Mouse (Mus musculus) midbrain, embryonic 16.5 days (tissue): ENCODE results near the gene Cyp3a13. TPM values are rescaled to one million over a fixed set of nuclear protein-coding genes. Genes with fewer than 3 reads are reported as not detected.

Source experiments
- ATAC-seq: fragments of 200-750 bp; cut with Nextera tagmentation; 2 replicates; pipeline ENCODE4 v1.8.0; 2017; ENCODE audit warnings: moderate TSS enrichment
- H3K27ac ChIP-seq: fragments of 300-500 bp; sonication (generic); 2 replicates; pipeline ENCODE4 v1.5.1; 2014; ENCODE audit warnings: mild to moderate bottlenecking, low read length, mixed read lengths
- H3K27me3 ChIP-seq: fragments of 300-500 bp; sonication (generic); 2 replicates; pipeline ENCODE4 v1.6.1; 2014; ENCODE audit warnings: low read depth, low read length, mixed read lengths; ENCODE audit not compliant: control insufficient read depth, insufficient read depth
- H3K36me3 ChIP-seq: fragments of 300-500 bp; sonication (generic); 2 replicates; pipeline ENCODE4 v1.6.1; 2014; ENCODE audit warnings: mild to moderate bottlenecking, low read length, moderate library complexity, mixed read lengths; ENCODE audit not compliant: control insufficient read depth, insufficient read depth
- H3K4me1 ChIP-seq: fragments of 300-500 bp; sonication (generic); 2 replicates; pipeline ENCODE4 v1.6.1; 2014; ENCODE audit warnings: mild to moderate bottlenecking, low read length, mixed read lengths; ENCODE audit not compliant: control insufficient read depth, insufficient read depth
- H3K4me2 ChIP-seq: fragments of 300-500 bp; sonication (generic); 2 replicates; pipeline ENCODE4 v1.6.1; 2014; ENCODE audit warnings: mild to moderate bottlenecking, low read length, mixed read lengths
- H3K4me3 ChIP-seq: fragments of 300-500 bp; sonication (generic); 2 replicates; pipeline ENCODE4 v1.5.1; 2014; ENCODE audit warnings: low read depth, mild to moderate bottlenecking, low read length, moderate library complexity, mixed read lengths
- H3K9ac ChIP-seq: fragments of 300-500 bp; sonication (generic); 2 replicates; pipeline ENCODE4 v1.6.1; 2014; ENCODE audit warnings: low read depth, low read length, mixed read lengths
- H3K9me3 ChIP-seq: fragments of 300-500 bp; sonication (generic); replicated peaks from 2 replicates; pipeline ENCODE4 v1.6.1; 2014; ENCODE audit warnings: mild to moderate bottlenecking, low read length, mixed read lengths; ENCODE audit not compliant: control insufficient read depth, poor library complexity, severe bottlenecking
- WGBS: fragments of 180-500 bp; shearing (Covaris S2); extraction: QIAGEN DNeasy Blood & Tissue Kit; methylation state at CpG from one replicate; pipeline ENCODE4 v1.1.7; 2014; 5-methylcytosine and 5-hydroxymethylcytosine counted together
- polyA plus RNA-seq: library from polyadenylated mRNA; unstranded; fragments of >200 nt; fragmentation: Nextera tagmentation; extraction: Ambion mirVana; gene quantifications from 2 replicates; pipeline ENCODE4 v1.2.1, GENCODE M21; 2015

Cyp3a13 gene
- polyA plus RNA-seq = not detected in 2 replicates

DNA sequence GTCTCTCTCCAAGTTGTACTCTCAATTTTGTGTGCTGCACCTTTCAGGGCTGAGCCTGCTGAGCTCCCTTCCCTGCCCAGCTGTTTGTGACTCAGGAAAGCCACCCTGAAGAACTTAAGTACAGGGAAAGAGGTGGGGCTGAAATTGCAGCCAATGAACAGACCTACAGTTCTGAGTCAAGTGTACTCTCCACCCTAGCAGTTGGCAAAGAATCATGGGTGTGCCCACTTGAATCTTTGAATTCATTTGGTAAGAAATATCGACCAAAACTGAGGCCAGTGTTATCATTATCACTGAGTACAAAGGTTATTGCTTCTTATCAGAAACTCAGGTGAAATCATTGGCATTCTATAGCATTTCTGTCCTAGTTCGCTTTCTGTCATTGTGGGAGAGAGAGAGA, at the start of gene Cyp3a13:
TSS of gene Cyp3a13 (minus strand) at position 88 of the 400 bp plus-strand sequence.
- WGBS = 55% methylated on average over 2 of the region's 2 CpGs
- Histone ChIP-seq H3K4me1 (no peaks in the 10 kb centered on the region), H3K36me3 (no peaks in the 10 kb centered on the region), H3K27me3 (no peaks in the 10 kb centered on the region), H3K4me2 (no peak within 1 kb of the TSS), H3K9ac (no peak within 1 kb of the TSS), H3K9me3 (no peaks in the 10 kb centered on the region), H3K27ac (no peak within 1 kb of the TSS), H3K4me3 (no peak within 1 kb of the TSS)
- ATAC-seq = no peak

DNA sequence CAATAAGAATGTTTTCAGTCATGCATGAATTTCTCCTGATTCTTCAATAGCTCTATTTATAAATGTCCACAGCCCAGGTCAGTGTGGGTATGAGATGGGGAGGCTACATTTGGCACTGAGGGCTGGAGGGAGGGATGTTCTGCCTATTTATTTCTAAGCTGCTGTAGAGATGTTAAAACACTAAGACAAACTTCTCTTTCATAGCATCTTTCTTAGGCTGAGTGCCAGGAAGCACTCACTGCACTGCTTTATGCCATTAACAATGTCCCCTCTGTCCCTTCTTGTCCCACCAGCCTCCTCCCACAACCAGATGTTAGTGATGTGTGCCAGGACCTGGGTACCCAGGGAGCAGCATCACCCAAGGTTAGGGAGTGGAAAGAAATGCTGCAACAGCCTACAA, 45.1 kb upstream of the Cyp3a13 start:
- Histone ChIP-seq H3K27ac (no peak overlapping the region), H3K4me3 (no peak overlapping the region), H3K27me3 (no peaks in the 10 kb centered on the region), H3K36me3 (no peaks in the 10 kb centered on the region), H3K9ac (no peak overlapping the region), H3K4me2 (no peak overlapping the region), H3K4me1 (no peaks in the 10 kb centered on the region), H3K9me3 (no peaks in the 10 kb centered on the region)
- ATAC-seq = no peak

DNA sequence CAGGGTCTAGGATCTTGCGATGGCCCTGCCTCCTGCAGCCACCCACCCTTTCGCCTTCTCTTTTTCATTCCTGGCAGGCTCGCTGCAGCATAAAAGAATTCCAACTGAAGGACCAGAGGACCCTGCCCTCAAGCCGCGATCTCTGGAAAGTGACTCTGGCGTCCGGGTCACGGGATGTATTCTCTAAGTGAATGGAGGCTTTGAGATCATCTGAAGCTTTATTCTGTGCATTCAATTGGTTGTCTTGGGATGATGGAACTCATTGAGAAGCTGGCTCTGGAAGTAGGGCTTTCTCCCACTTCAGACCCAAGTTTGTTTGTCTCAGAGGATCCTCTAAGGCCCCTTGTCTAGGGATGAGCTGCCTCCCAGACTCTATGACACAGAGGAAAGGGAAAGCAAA, 41.5 kb upstream of the Cyp3a13 start, which contains the start of gene Gjc3:
TSS of gene Gjc3 (minus strand) at position 154 of the 400 bp plus-strand sequence.
- Histone ChIP-seq H3K9me3 (no peaks in the 10 kb centered on the region), H3K9ac (no peak within 1 kb of the TSS), H3K36me3 (no peaks in the 10 kb centered on the region), H3K4me3 (no peak within 1 kb of the TSS), H3K27me3 (no peaks in the 10 kb centered on the region), H3K27ac (no peak within 1 kb of the TSS), H3K4me1 (no peaks in the 10 kb centered on the region), H3K4me2 (no peak within 1 kb of the TSS)
- no peak for ATAC-seq
- 62% methylated on average over 8 of the region's 8 CpGs for WGBS

DNA sequence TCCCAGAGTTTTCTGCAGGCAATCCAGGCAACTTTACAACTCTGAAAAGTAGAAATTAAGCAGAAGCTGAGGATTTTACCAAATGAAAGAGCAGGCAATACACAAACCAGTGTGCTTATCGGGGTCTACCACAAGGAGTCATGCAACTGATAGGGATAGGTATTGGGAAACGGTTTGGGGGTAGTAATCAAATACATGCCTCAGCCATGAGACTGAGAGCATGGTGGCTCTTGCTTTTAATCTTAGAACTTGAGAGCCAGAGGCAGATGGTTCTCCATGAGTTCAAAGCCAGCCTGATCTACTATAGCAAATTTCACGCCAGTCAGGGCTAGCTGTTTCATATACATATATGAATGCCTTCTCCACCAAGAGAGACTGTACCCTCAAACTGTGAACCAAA, 35.0 kb upstream of the Cyp3a13 start:
- no peak for ATAC-seq
- Histone ChIP-seq H3K4me3 (no peak overlapping the region), H3K9ac (no peak overlapping the region), H3K27ac (no peak overlapping the region), H3K36me3 (no peaks in the 10 kb centered on the region), H3K4me2 (no peak overlapping the region), H3K27me3 (no peaks in the 10 kb centered on the region), H3K9me3 (no peaks in the 10 kb centered on the region), H3K4me1 (no peaks in the 10 kb centered on the region)
- WGBS = 89% methylated on average over 3 of the region's 3 CpGs

DNA sequence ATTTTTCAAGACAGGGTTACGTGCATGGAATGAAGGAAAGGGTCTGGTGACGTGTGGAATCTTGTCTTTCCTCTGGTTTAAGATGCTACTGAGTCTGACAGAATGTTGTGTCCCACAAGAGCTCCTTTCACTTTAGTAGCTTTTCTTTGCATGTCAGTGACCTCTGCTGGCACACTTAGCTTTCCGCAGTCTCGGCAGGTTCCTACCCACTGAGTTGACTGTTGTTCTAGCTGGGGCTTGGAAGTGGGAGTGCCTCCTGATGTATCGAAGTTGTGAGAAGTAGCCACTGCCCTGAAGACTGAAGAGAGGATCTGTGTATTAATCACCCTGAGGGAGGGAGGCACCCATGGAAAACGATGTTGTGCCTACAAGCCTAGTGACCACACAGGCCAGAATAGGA, 29.8 kb upstream of the Cyp3a13 start:
- no peaks in the 10 kb centered on the region for H3K36me3 ChIP-seq
- no peak overlapping the region for H3K9ac ChIP-seq
- H3K4me3 ChIP-seq = no peak overlapping the region
- no peaks in the 10 kb centered on the region for H3K4me1 ChIP-seq
- no peaks in the 10 kb centered on the region for H3K9me3 ChIP-seq
- H3K27ac ChIP-seq = no peak overlapping the region
- H3K27me3 ChIP-seq = no peaks in the 10 kb centered on the region
- WGBS = 41% methylated on average over 6 of the region's 6 CpGs
- ATAC-seq = no peak
- H3K4me2 ChIP-seq = no peak overlapping the region

DNA sequence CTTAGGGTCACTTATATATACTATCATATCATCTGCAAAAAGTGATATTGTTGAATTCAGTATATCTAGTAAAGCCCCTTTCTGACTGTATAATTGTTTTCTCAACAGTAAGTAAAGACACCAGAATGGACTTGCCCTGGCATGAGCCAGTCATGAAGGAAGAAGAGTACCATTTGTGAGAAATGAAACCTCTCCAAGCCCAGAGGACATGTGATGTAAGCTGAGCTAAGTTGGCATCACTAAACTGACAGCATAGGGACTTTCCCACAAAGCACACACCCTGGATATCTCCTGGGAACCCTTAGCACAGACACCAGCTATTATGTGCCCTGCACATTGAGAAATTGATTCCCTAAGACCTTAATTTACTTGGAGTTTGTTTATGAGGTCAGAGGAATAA, 25.9 kb upstream of the Cyp3a13 start:
- no peaks in the 10 kb centered on the region for H3K27me3 ChIP-seq
- H3K36me3 ChIP-seq = no peaks in the 10 kb centered on the region
- ATAC-seq = no peak
- no peak overlapping the region for H3K9ac ChIP-seq
- no peaks in the 10 kb centered on the region for H3K9me3 ChIP-seq
- H3K4me1 ChIP-seq = no peaks in the 10 kb centered on the region
- H3K4me2 ChIP-seq = no peak overlapping the region
- no peak overlapping the region for H3K27ac ChIP-seq
- H3K4me3 ChIP-seq = no peak overlapping the region

- Histone ChIP-seq H3K36me3 (no peaks in the 10 kb centered on the region), H3K4me1 (no peaks in the 10 kb centered on the region), H3K27ac (no peak overlapping the region), H3K4me3 (no peak overlapping the region), H3K9ac (no peak overlapping the region), H3K9me3 (no peaks in the 10 kb centered on the region), H3K27me3 (no peaks in the 10 kb centered on the region), H3K4me2 (no peak overlapping the region)
- WGBS = 79% methylated on average over 1 of the region's 1 CpGs
- ATAC-seq = no peak
These were observed 21.7 kb upstream of the Cyp3a13 start for GRCm38 (mm10) chr5:137943133-137943532.

DNA sequence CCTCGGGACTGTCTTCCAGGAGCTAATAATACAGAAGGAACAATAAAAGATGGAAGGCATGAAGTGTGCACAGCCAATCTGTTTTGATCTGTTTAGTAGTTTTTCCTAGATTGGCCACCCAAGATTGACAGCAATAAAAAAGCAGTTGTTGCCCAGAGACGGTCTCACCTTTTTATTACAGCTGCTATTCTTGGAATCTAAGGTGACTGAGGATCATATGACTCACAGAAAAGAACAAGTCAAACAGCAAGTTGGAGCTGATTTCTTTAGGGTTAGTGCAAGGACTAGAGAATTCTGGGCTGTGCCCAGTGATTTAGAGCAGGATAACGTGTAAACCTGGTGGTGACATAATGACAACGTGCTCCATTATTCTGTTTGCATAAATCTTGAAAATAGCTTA, 19.5 kb upstream of the Cyp3a13 start:
- no peak for ATAC-seq
- no peak overlapping the region for H3K27ac ChIP-seq
- H3K4me1 ChIP-seq = no peaks in the 10 kb centered on the region
- 83% methylated on average over 4 of the region's 4 CpGs for WGBS
- no peaks in the 10 kb centered on the region for H3K27me3 ChIP-seq
- no peak overlapping the region for H3K4me3 ChIP-seq
- no peaks in the 10 kb centered on the region for H3K36me3 ChIP-seq
- H3K4me2 ChIP-seq = no peak overlapping the region
- H3K9ac ChIP-seq = no peak overlapping the region
- H3K9me3 ChIP-seq = no peaks in the 10 kb centered on the region

- no peaks in the 10 kb centered on the region for H3K4me1 ChIP-seq
- no peaks in the 10 kb centered on the region for H3K9me3 ChIP-seq
- ATAC-seq = no peak
- H3K4me3 ChIP-seq = no peak overlapping the region
- H3K4me2 ChIP-seq = no peak overlapping the region
- H3K9ac ChIP-seq = no peak overlapping the region
- H3K27ac ChIP-seq = no peak overlapping the region
- H3K36me3 ChIP-seq = no peaks in the 10 kb centered on the region
- H3K27me3 ChIP-seq = no peaks in the 10 kb centered on the region
- WGBS = 72% methylated on average over 4 of the region's 4 CpGs
These were observed 15.8 kb upstream of the Cyp3a13 start for GRCm38 (mm10) chr5:137937238-137937637.

- Histone ChIP-seq H3K27ac (no peak overlapping the region), H3K4me1 (no peaks in the 10 kb centered on the region), H3K36me3 (no peaks in the 10 kb centered on the region), H3K4me2 (no peak overlapping the region), H3K4me3 (no peak overlapping the region), H3K9me3 (no peaks in the 10 kb centered on the region), H3K9ac (no peak overlapping the region), H3K27me3 (no peaks in the 10 kb centered on the region)
- WGBS = 93% methylated on average over 2 of the region's 2 CpGs
- no peak for ATAC-seq
These were observed 15.1 kb upstream of the Cyp3a13 start for GRCm38 (mm10) chr5:137936486-137936885.
